Mouse (Mus musculus) embryonic fibroblast, embryonic 13.5 days (primary cell): ENCODE measurements around the gene Gdpd1. TPM values are rescaled to one million over a fixed set of nuclear protein-coding genes. Genes with fewer than 3 reads are reported as not detected.

Experiments used
- H3K27ac ChIP-seq: 2 replicates; pipeline ENCODE4 v1.5.1; 2012; ENCODE audit warnings: low read length, control low read depth, inconsistent platforms; ENCODE audit not compliant: insufficient read depth
- H3K4me1 ChIP-seq: 2 replicates; pipeline ENCODE4 v1.6.1; 2011; ENCODE audit warnings: low read length; ENCODE audit not compliant: control insufficient read depth, insufficient read depth
- H3K4me3 ChIP-seq: 2 replicates; pipeline ENCODE4 v1.5.1; 2011; ENCODE audit warnings: mild to moderate bottlenecking, control low read depth, low read length; ENCODE audit not compliant: insufficient read depth
- CTCF ChIP-seq: IDR thresholded peaks from 2 replicates; pipeline ENCODE4 v1.5.1; 2011; ENCODE audit warnings: mild to moderate bottlenecking, control low read depth, low read length, moderate library complexity, borderline replicate concordance; ENCODE audit not compliant: insufficient read depth
- POLR2A ChIP-seq: IDR thresholded peaks from 2 replicates; pipeline ENCODE4 v1.6.1; 2011; ENCODE audit warnings: low read depth, mild to moderate bottlenecking, control low read depth, low read length, moderate library complexity
- polyA plus RNA-seq: library from polyadenylated mRNA; stranded (reverse); fragments of >200 nt; gene quantifications from 2 replicates; pipeline ENCODE4 v1.2.4, GENCODE M21; 2011; ENCODE audit warnings: low read depth; ENCODE audit not compliant: missing spikeins, insufficient read length

Gene Gdpd1
- polyA plus RNA-seq, 1 experiment: 12.0 TPM

- H3K27ac ChIP-seq: no peak within 1 kb of the TSS
- peak within 1 kb of the TSS; percentile 87 for H3K4me3 ChIP-seq
- H3K4me1 ChIP-seq: no peaks in the 10 kb centered on the region
- TF ChIP-seq CTCF (no peak), POLR2A (peak; percentile 54)
Measured at GRCm38 (mm10) chr11:86993041-86994037, 80.5 kb downstream of the Gdpd1 start, which contains the start of gene Ypel2. Gene Ypel2, minus strand, starts transcription at chr11:86993707.

DNA sequence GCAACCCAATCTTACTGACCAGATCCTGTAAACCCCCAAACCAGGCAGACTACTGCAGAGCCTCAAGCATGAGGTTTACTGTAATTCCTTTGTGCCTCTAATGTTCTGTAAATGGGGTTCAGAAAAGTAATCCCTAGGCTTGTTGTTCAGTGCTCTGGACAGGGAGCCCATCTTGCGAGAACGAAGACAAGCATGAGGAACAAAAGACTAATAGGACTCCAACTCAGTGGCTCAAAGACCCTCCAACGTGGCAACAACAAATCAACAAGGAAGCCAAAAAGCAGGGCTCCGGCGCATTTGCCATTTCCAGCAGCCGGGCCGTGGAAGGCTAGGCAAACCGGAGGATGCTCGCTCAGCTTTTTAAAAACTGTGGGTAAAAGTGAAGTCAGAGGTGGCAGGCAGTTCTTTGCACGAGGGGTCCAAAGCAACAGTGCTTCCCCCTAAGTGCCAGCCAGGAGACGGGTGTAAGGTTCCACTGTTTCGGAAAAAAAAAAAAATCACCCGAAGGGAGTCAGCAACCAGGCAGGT is 81.3 kb downstream of the Gdpd1 start:
- peak overlapping the region; percentile 87 for H3K4me3 ChIP-seq
- H3K27ac ChIP-seq: no peak overlapping the region
- TF ChIP-seq POLR2A: no peak
- no peak for TF ChIP-seq CTCF

GRCm38 (mm10) chr11:86991241-86991640 is 82.6 kb downstream of the Gdpd1 start:
- H3K27ac ChIP-seq: no peak overlapping the region
- H3K4me3 ChIP-seq: no peak overlapping the region
- no peak for TF ChIP-seq POLR2A
- no peak for TF ChIP-seq CTCF
- no peaks in the 10 kb centered on the region for H3K4me1 ChIP-seq

More for the DNA sequence above, 81.3 kb downstream of the Gdpd1 start:
- H3K4me1 ChIP-seq: no peaks in the 10 kb centered on the region

DNA sequence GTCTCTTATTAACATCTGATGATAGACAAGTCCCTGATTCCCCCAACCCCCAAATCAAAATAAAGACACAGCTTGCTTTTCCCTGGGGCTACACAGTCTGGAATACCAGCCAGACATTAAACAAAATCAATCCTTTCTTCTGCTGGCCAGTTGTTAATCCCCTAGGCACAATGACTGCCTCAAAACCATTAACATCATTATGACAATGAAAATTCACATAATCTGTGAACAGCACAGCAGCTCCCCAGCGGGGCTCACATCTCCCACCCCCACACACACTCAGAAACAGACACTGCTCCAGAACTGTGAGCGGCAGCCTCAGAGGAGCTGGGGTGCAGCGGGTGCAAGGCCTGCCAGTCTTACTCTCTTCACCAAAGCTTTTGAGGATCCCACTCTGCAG is 83.6 kb downstream of the Gdpd1 start:
- H3K27ac ChIP-seq: no peak overlapping the region

GRCm38 (mm10) chr11:86984990-86985389 is 88.9 kb downstream of the Gdpd1 start:
- H3K27ac ChIP-seq: no peak overlapping the region
- no peak overlapping the region for H3K4me3 ChIP-seq
- H3K4me1 ChIP-seq: no peaks in the 10 kb centered on the region
- TF ChIP-seq POLR2A: no peak
- TF ChIP-seq CTCF: no peak

More for the DNA sequence above, 83.6 kb downstream of the Gdpd1 start:
- H3K4me1 ChIP-seq: no peaks in the 10 kb centered on the region
- no peak for TF ChIP-seq CTCF
- no peak for TF ChIP-seq POLR2A
- no peak overlapping the region for H3K4me3 ChIP-seq

Other genes starting within 250 kb of the Gdpd1 start
- 10.2 and 10.4 TPM in 2 replicates for gene Ypel2, start 80.4 kb downstream of the Gdpd1 start, polyA plus RNA-seq
- gene Smg8, start 12.7 kb upstream of the Gdpd1 start, polyA plus RNA-seq: 18.2 and 20.9 TPM in 2 replicates
- gene Prr11, start 34.6 kb upstream of the Gdpd1 start, polyA plus RNA-seq: 20.5 and 30.1 TPM in 2 replicates
- gene Ska2, start 35.2 kb upstream of the Gdpd1 start, polyA plus RNA-seq: 51.2 and 75.7 TPM in 2 replicates
- 16.1 and 23.3 TPM in 2 replicates for gene Trim37, start 53.0 kb upstream of the Gdpd1 start, polyA plus RNA-seq